Mouse (Mus musculus) thymus, adult 2 months (tissue): ENCODE results near the gene Gm10358. TPM values are rescaled to one million over a fixed set of nuclear protein-coding genes. Genes with fewer than 3 reads are reported as not detected.
"Not testable (repeated sequence)": the region's sequence is repeated elsewhere in the genome, so short reads cannot be mapped to it uniquely, and the experiment has no call there.

ENCODE experiments used
- DNase-seq: peaks from one replicate; pipeline ENCODE4 v3.0.0; 2021
- H3K27ac ChIP-seq: fragments of 200-500 bp; 2 replicates; pipeline ENCODE4 v1.5.1; 2012; ENCODE audit warnings: low read length, control low read depth; ENCODE audit not compliant: control insufficient read depth, insufficient read depth
- H3K27me3 ChIP-seq: fragments of 200-500 bp; 2 replicates; pipeline ENCODE4 v1.6.1; 2012; ENCODE audit warnings: mild to moderate bottlenecking, low read length, moderate library complexity, mixed read lengths; ENCODE audit not compliant: control insufficient read depth, insufficient read depth
- H3K36me3 ChIP-seq: fragments of 200-500 bp; 2 replicates; pipeline ENCODE4 v1.6.1; 2012; ENCODE audit warnings: mild to moderate bottlenecking, low read length, moderate library complexity; ENCODE audit not compliant: control insufficient read depth, insufficient read depth
- H3K4me1 ChIP-seq: fragments of 200-500 bp; replicated peaks from 2 replicates; pipeline ENCODE4 v1.6.1; 2012; ENCODE audit warnings: low read length; ENCODE audit not compliant: control insufficient read depth, insufficient read depth
- H3K4me3 ChIP-seq: fragments of 200-500 bp; 2 replicates; pipeline ENCODE4 v1.5.1; 2012; ENCODE audit warnings: mild to moderate bottlenecking, low read length, control low read depth, moderate library complexity; ENCODE audit not compliant: control insufficient read depth, insufficient read depth
- CTCF ChIP-seq: fragments of 200-500 bp; IDR thresholded peaks from 2 replicates; pipeline ENCODE4 v1.5.1; 2012; ENCODE audit warnings: mild to moderate bottlenecking, control low read depth, low read length, moderate library complexity, borderline replicate concordance; ENCODE audit not compliant: control insufficient read depth, poor library complexity, insufficient read depth; ENCODE audit errors: extremely low read depth
- POLR2A ChIP-seq: fragments of 200-500 bp; IDR thresholded peaks from 2 replicates; pipeline ENCODE4 v1.6.1; 2012; ENCODE audit warnings: mild to moderate bottlenecking, low read length, control low read depth, moderate library complexity; ENCODE audit not compliant: control insufficient read depth, poor library complexity, insufficient read depth; ENCODE audit errors: extremely low read depth
- WGBS: fragments of 180-500 bp; shearing (Covaris S2); methylation state at CpG from one replicate; pipeline ENCODE4 v1.1.7; 2018; 5-methylcytosine and 5-hydroxymethylcytosine counted together
- polyA plus RNA-seq: library from polyadenylated mRNA; depleted of rRNA; stranded (reverse); fragments of >200 nt; gene quantifications from 2 replicates; pipeline ENCODE4 v1.2.3, GENCODE M21; 2012; rRNA removed

The Gm10358 gene
- polyA plus RNA-seq, result 0.11 TPM in 1 of 2 replicates, not detected in the other

DNA sequence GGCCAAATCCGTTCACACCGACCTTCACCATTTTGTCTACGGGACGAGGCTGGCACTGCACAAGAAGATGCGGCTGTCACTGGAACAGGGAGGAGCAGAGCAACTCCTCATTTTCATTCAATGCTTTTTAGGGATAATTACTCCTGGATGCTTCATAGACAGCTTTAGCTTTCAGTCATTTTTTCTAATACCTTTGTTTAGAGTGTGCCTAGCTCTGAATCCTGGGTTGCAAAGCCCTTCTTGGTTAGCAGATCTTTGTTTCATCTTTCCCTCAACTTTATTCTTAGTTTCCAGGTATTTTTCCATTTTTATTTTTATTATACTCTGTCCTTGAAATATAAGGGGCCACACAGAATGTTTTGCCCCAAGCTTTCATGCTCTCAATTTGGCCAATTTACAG, at the start of gene Gm10358:
Gm10358 (minus strand) TSS at position 101 of the 400 bp plus-strand sequence.
- 99% methylated on average over 5 of the region's 5 CpGs for WGBS
- no peak within 1 kb of the TSS for H3K27ac ChIP-seq
- no peaks in the 10 kb centered on the region for H3K27me3 ChIP-seq
- no peaks in the 10 kb centered on the region for H3K4me1 ChIP-seq
- no peaks in the 10 kb centered on the region for H3K36me3 ChIP-seq
- no peak within 1 kb of the TSS for H3K4me3 ChIP-seq
- no peak for DNase-seq
- TF ChIP-seq POLR2A, result no peak
- TF ChIP-seq CTCF, result no peak

DNA sequence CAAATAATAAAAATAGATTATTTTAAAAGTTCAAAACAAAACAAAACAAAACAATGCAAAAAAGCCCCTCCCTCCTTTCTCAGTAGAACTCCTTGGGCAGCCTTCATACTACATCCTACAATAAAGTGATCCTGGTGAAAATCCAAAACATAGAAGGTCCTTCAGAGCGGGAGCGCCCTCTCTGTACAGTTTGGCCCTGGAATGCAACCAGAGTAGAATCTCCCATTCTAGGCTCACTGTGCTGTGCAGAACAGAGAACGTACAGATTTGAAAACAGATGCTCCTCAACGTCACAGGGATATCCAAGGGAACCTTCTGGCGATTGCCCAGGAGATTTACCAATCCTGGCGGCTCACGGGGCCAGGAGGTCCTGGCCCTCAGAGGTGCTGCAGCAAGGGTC, 42.0 kb upstream of the Gm10358 start, which contains the start of gene Iqcm:
Iqcm (plus strand) TSS at position 301 of the 400 bp plus-strand sequence.
- Histone ChIP-seq H3K4me3 (no peak within 1 kb of the TSS), H3K27me3 (no peaks in the 10 kb centered on the region), H3K36me3 (no peaks in the 10 kb centered on the region), H3K4me1 (no peaks in the 10 kb centered on the region), H3K27ac (no peak within 1 kb of the TSS)
- DNase-seq, result no peak
- 93% methylated on average over 7 of the region's 7 CpGs for WGBS
- TF ChIP-seq CTCF (no peak), POLR2A (no peak)

DNA sequence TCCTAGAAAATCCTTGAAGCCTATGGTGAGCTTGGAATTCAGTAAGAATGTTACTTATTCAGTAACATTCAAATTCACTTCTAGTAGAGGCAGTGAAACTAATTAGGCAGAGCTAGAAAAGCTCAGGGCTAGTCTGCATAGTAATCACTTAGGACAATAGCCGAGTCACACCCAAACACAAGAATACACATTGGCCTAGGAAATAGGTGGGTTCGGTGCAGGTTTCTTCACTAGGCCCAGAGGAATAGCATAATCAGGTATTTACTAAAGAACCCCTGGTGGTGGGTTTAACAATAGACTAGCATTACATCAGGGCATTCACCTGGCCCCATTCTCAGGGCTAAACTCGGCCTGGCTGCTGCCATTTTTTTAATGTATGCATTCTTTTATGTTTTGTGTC, 9.3 kb upstream of the Gm10358 start:
- H3K4me3 ChIP-seq, H3K36me3 ChIP-seq, DNase-seq, H3K27ac ChIP-seq, H3K27me3 ChIP-seq, H3K4me1 ChIP-seq: not testable (repeated sequence)
- 95% methylated on average over 3 of the region's 3 CpGs for WGBS

DNA sequence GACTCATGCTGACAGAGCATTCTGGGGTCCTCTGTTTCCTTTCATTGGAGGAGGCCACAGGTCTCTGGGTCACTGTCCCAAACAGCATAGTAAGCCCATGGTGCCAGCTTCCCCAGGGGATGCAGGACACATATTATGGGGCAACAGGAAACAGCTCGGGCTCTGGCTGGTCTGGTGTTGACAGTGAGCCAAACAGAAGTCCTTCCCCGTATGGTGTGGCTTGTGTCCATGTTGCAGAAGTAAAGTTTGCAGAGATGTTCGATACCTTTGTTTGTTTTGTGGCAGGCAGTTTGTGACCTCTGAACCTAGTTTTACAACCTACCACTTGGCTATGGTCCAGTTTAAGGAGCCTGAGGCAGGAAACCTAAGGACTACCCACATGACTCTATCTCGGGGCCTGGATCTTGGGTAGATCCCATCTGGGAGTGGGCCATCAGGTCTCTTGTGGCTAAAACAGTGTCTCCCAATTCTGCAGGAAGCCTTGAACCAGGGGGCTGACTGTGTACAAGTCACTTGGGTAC, 21.6 kb downstream of the Gm10358 start:
- H3K4me1 ChIP-seq, result no peaks in the 10 kb centered on the region
- H3K27ac ChIP-seq, result no peak overlapping the region
- H3K4me3 ChIP-seq, result no peak overlapping the region
- no peaks in the 10 kb centered on the region for H3K36me3 ChIP-seq
- DNase-seq, result no peak
- no peaks in the 10 kb centered on the region for H3K27me3 ChIP-seq
- 82% methylated on average over 4 of the region's 4 CpGs for WGBS
- TF ChIP-seq POLR2A (no peak), CTCF (no peak)

DNA sequence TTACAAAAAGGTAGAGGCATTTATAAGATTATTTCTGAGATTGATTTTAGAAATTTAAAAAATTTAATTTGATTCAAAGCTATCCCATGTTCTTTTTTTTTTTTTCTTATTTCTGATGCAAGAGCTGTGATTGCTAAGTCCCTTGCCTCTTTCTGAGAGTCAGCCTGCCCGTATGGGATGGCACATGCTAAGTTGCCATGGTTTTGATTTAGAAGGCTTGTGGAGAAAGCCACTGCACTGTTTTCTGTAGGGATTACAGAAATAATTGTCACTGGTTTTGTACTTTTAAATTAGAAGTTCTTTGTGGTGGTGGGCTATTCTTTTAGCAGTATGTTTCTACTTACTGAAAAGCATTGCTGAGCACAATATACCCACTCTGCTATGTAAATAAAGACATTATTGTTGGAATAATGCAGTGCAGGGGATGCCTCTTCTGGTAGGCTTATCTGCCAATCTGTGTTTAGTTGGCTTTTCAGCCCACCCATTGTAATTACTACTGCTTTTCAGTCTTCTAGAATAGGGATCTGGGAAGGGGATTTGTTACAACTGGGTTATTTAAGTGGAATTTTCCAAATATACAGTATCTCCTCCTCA, 30.8 kb downstream of the Gm10358 start:
- no peak for DNase-seq
- Histone ChIP-seq H3K36me3 (no peaks in the 10 kb centered on the region), H3K4me3 (no peak overlapping the region), H3K27ac (no peak overlapping the region), H3K4me1 (no peaks in the 10 kb centered on the region), H3K27me3 (no peaks in the 10 kb centered on the region)
- 82% methylated on average over 1 of the region's 1 CpGs for WGBS
- TF ChIP-seq CTCF (no peak), POLR2A (no peak)

DNA sequence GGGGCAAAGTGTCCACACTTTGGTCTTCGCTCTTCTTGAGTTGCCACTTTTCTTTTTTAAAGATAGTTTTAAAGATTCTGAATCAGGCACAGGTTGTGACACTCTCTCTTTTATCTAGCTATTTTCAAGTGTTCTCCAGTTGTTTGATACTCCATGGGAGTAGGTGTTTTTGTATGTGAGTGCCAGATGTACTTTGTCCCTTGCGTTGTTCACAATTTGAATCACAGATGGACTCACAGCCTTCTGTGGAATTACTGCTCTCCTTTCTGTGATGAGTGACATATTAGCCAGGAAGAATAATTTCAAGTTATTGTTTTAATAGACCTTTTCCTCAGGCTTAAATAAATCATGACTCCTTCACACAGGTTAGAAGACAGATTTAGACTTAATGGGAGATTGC, 34.4 kb downstream of the Gm10358 start:
- Histone ChIP-seq H3K36me3 (no peaks in the 10 kb centered on the region), H3K27ac (no peak overlapping the region), H3K4me3 (no peak overlapping the region), H3K4me1 (no peaks in the 10 kb centered on the region), H3K27me3 (no peaks in the 10 kb centered on the region)
- TF ChIP-seq CTCF, result no peak
- TF ChIP-seq POLR2A, result no peak
- DNase-seq, result no peak
- WGBS, result 91% methylated on average over 2 of the region's 2 CpGs

Other genes with a start within 250 kb of the Gm10358 start
- 2.1 and 2.4 TPM in 2 replicates for gene Rasd2, start 192.6 kb downstream of the Gm10358 start, polyA plus RNA-seq
- gene Iqcm, start 42.1 kb upstream of the Gm10358 start, polyA plus RNA-seq, result not detected in 2 replicates